Mouse (Mus musculus): ENCODE results near the gene Pak7.

GRCm38 (mm10) chr2:136050793-136051615 lies 336.8 kb downstream of the Pak7 start:
- TF ChIP-seq CTCF (IDR thresholded peaks at IDR 0.05; ENCODE audit: borderline replicate concordance, control insufficient read depth, extremely low read depth, insufficient read depth, low read length, poor library complexity) (no peak), POLR2A (IDR thresholded peaks at IDR 0.05; ENCODE audit: control insufficient read depth, extremely low read depth, insufficient read depth, low read length, poor library complexity) (no peak)

Measured in thymus, adult 2 months (tissue).